Mouse (Mus musculus) liver, adult 2 months (tissue): ENCODE data around the gene Fhad1.

Experiments used
- CTCF ChIP-seq: fragments of 200-500 bp; IDR thresholded peaks from 2 replicates; pipeline ENCODE4 v1.5.1; 2011; ENCODE audit warnings: low read depth, low read length, control low read depth
- POLR2A ChIP-seq: fragments of 200-500 bp; IDR thresholded peaks from 2 replicates; pipeline ENCODE4 v1.6.1; 2011; ENCODE audit warnings: low read length, control low read depth; ENCODE audit not compliant: insufficient read depth; ENCODE audit errors: extremely low read depth

DNA sequence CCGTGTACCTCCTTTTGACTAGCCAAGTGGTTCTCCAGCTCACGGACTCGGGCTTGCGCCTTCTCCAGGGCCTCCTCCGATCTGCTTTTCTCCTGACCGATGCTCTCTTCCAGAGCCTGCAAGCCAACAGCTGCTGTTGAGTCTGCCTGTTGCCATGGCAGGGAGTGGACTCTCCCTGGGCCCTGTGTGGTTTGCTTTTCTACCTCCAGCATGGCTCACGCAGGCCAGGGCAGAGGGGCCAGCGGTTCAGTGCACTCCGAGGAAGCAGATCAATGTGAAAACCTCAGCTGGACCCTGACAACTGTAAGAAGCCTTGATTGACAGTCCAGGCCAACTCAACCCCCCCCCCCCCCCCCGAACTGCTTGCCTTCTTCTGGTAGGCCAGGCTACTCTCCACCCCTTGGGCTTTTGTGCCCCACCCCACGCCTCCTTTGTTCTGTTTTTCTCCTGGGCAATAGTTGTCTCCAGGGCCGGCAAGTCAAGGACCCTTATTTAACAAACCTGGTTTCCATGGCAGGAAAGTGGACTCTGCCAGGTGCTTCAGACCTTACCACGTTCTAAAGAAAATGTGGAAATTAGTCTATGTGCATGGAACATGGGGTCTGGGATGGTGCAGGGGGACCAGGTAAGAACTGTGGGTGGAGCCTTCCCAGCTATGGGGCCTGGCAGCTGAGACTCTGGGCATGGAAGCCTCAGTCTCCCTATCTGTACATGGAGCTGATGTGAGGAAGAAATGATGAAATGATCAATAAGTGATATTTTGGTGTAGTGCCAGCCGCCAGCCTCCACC is 81.9 kb downstream of the Fhad1 start:
- TF ChIP-seq CTCF, result no peak
- TF ChIP-seq POLR2A, result no peak
